Mouse (Mus musculus) heart, postnatal 0 days (tissue): ENCODE data around the gene Wfdc11. TPM values are rescaled to one million over a fixed set of nuclear protein-coding genes. Genes with fewer than 3 reads are reported as not detected.

Experiments
- ATAC-seq: fragments of 200-750 bp; cut with Nextera tagmentation; 2 replicates; pipeline ENCODE4 v1.8.0; 2017; ENCODE audit warnings: low read depth, moderate number of reproducible peaks, moderate library complexity; ENCODE audit not compliant: insufficient read depth
- DNase-seq: peaks from one replicate; pipeline ENCODE4 v3.0.0-alpha.2; 2016; ENCODE audit warnings: low spot score
- H3K27ac ChIP-seq: fragments of 300-500 bp; sonication (generic); 2 replicates; pipeline ENCODE4 v1.5.1; 2014; ENCODE audit warnings: low read depth, mild to moderate bottlenecking
- H3K27me3 ChIP-seq: fragments of 300-500 bp; sonication (generic); 2 replicates; pipeline ENCODE4 v1.6.1; 2014; ENCODE audit warnings: low read length, mixed read lengths; ENCODE audit not compliant: control insufficient read depth, insufficient read depth
- H3K36me3 ChIP-seq: fragments of 300-500 bp; sonication (generic); replicated peaks from 2 replicates; pipeline ENCODE4 v1.6.1; 2014; ENCODE audit warnings: low read length, mixed read lengths; ENCODE audit not compliant: control insufficient read depth, insufficient read depth
- H3K4me1 ChIP-seq: fragments of 300-500 bp; sonication (generic); 2 replicates; pipeline ENCODE4 v1.6.1; 2014; ENCODE audit warnings: antibody characterized with exemption; ENCODE audit not compliant: control insufficient read depth, insufficient read depth
- H3K4me2 ChIP-seq: fragments of 300-500 bp; sonication (generic); 2 replicates; pipeline ENCODE4 v1.6.1; 2014; ENCODE audit warnings: low read depth, mild to moderate bottlenecking, low read length, moderate library complexity
- H3K4me3 ChIP-seq: fragments of 300-500 bp; sonication (generic); 2 replicates; pipeline ENCODE4 v1.5.1; 2014; ENCODE audit warnings: low read depth, low read length
- H3K9ac ChIP-seq: fragments of 300-500 bp; sonication (generic); replicated peaks from 2 replicates; pipeline ENCODE4 v1.6.1; 2014; ENCODE audit warnings: low read depth, low read length, mixed read lengths
- H3K9me3 ChIP-seq: fragments of 300-500 bp; sonication (generic); replicated peaks from 2 replicates; pipeline ENCODE4 v1.6.1; 2016; ENCODE audit warnings: low read length; ENCODE audit not compliant: control insufficient read depth
- CTCF ChIP-seq: IDR thresholded peaks from 2 replicates; pipeline ENCODE4 v1.5.1; 2016; ENCODE audit warnings: antibody characterized with exemption, control low read depth, low read depth
- EP300 ChIP-seq: IDR thresholded peaks from 2 replicates; pipeline ENCODE4 v1.6.1; 2016; ENCODE audit warnings: antibody characterized with exemption, low read depth
- WGBS: fragments of 180-500 bp; shearing (Covaris S2); extraction: QIAGEN DNeasy Blood & Tissue Kit; methylation state at CpG from one replicate; pipeline ENCODE4 v1.1.7; 2014; 5-methylcytosine and 5-hydroxymethylcytosine counted together
- polyA plus RNA-seq: library from polyadenylated mRNA; unstranded; fragments of >200 nt; fragmentation: Nextera tagmentation; extraction: Ambion mirVana; gene quantifications from 2 replicates; pipeline ENCODE4 v1.2.1, GENCODE M21; 2015
- total RNA-seq: library from RNA; depleted of rRNA; stranded (reverse); fragments of >200 nt; gene quantifications from 2 replicates; pipeline ENCODE4 v1.2.3, GENCODE M21; 2014; ENCODE audit warnings: low replicate concordance

Wfdc11 gene
- total and polyA plus RNA-seq, 2 experiments from 2014 or later: not detected

DNA sequence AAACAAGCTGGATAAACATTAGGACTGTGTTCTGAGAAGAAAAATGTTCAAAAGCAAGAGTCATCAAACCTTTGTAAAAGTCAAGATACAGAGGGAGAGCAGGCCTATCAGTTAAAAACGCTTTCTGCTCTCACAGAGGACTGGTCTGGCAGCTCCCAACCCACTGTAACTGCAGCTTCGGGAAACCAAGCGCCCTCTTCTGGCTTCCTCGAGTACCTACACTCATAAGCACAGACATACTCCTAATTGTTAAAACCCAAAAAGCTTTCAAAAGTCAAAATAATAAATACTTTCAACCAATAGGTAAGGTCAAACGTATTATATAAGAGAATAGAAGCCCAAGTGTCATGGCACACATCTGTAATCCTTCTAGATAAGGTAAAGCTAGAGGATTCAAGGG lies 30.3 kb upstream of the Wfdc11 start:
- no peak for ATAC-seq
- Histone ChIP-seq H3K4me3 (no peak overlapping the region), H3K4me1 (no peaks in the 10 kb centered on the region), H3K27ac (no peak overlapping the region), H3K9ac (no peak overlapping the region), H3K36me3 (no peaks in the 10 kb centered on the region), H3K9me3 (no peaks in the 10 kb centered on the region), H3K27me3 (0 out of 2 replicates have a peak, but pooled peaks cover 3% of the 10 kb centered on the region), H3K4me2 (no peak overlapping the region)
- WGBS: 68% methylated on average over 5 of the region's 5 CpGs
- DNase-seq: no peak
- no peak for TF ChIP-seq CTCF
- no peak for TF ChIP-seq EP300

DNA sequence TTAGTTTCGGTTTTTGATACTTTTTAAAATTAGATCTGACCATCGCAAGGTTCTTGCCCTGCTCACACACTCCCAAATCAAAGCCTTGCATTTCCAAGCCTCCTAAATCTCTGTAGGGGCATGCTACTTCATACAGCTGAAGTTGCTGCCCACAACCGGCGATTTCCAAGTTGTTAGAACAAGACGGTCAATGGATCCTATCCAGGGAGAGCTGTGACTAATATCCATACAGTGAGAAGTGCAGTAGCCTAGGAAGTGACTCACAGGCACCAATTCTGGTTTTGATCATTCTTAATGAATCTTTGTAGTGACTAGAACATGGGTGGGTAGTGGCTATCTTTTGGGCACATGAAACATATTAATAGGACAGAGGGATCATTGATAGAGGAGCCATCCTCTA lies 27.9 kb upstream of the Wfdc11 start:
- ATAC-seq (no peak), DNase-seq (no peak)
- Histone ChIP-seq H3K9ac (no peak overlapping the region), H3K27ac (no peak overlapping the region), H3K4me2 (no peak overlapping the region), H3K36me3 (no peaks in the 10 kb centered on the region), H3K4me3 (no peak overlapping the region), H3K4me1 (no peaks in the 10 kb centered on the region), H3K9me3 (no peaks in the 10 kb centered on the region), H3K27me3 (0 out of 2 replicates have a peak, but pooled peaks cover 3% of the 10 kb centered on the region)
- WGBS: 77% methylated on average over 5 of the region's 5 CpGs
- TF ChIP-seq CTCF: no peak
- no peak for TF ChIP-seq EP300

DNA sequence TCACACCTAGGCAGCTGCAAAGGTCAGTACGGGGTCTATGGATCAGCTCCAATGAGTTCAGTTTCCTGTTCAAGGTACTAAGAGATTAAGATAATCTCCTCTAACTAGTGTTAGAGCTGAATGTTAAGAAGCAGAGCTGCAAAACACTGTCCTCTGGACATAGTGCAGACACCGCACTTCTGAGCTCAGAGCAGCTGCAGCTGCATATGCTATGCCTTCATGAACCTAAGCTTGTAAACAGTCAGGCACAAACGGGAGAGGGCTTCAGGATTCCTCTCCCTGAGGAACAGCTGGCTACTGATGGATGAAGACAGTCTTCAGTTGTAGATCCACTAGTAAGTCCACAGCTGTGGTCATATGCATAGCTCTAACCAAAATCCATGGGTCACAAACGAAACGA lies 27.1 kb upstream of the Wfdc11 start:
- no peaks in the 10 kb centered on the region for H3K36me3 ChIP-seq

DNA sequence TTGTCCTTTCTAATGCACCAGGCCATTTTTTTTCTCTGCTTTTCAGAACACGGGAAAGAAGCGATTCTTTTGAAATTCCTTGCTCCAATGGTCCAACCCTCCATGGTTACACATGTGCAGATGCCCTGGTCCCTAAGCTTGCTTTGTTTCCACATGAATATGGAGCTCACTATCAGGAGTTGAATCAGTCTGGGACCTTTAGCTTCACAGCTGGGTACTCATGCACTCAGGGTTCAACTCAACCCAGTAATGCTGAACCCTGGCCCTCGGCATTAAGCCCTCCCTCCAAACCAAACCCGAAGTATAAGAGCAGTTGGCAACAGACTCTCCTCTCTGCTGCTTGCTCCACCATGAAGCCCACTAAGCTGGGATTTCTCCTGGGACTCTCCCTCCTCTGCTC lies 24.3 kb upstream of the Wfdc11 start, which contains the start of gene Spint4:
Gene Spint4, plus strand, starts transcription at position 301 of the 400 bp plus-strand sequence.
- ATAC-seq (no peak), DNase-seq (no peak)
- Histone ChIP-seq H3K4me2 (no peak within 1 kb of the TSS), H3K27me3 (0 out of 2 replicates have a peak, but pooled peaks cover 3% of the 10 kb centered on the region), H3K4me3 (no peak within 1 kb of the TSS), H3K9me3 (no peaks in the 10 kb centered on the region), H3K27ac (no peak within 1 kb of the TSS), H3K36me3 (no peaks in the 10 kb centered on the region), H3K9ac (no peak within 1 kb of the TSS), H3K4me1 (no peaks in the 10 kb centered on the region)
- TF ChIP-seq CTCF (no peak), EP300 (no peak)
- 69% methylated on average over 4 of the region's 4 CpGs for WGBS

More for the DNA sequence above, 27.1 kb upstream of the Wfdc11 start:
- Histone ChIP-seq H3K9me3 (no peaks in the 10 kb centered on the region), H3K27me3 (0 out of 2 replicates have a peak, but pooled peaks cover 3% of the 10 kb centered on the region), H3K4me3 (no peak overlapping the region), H3K9ac (no peak overlapping the region), H3K4me2 (no peak overlapping the region), H3K4me1 (no peaks in the 10 kb centered on the region), H3K27ac (no peak overlapping the region)
- 65% methylated on average over 5 of the region's 5 CpGs for WGBS
- DNase-seq: no peak
- no peak for ATAC-seq
- TF ChIP-seq EP300: no peak
- no peak for TF ChIP-seq CTCF

DNA sequence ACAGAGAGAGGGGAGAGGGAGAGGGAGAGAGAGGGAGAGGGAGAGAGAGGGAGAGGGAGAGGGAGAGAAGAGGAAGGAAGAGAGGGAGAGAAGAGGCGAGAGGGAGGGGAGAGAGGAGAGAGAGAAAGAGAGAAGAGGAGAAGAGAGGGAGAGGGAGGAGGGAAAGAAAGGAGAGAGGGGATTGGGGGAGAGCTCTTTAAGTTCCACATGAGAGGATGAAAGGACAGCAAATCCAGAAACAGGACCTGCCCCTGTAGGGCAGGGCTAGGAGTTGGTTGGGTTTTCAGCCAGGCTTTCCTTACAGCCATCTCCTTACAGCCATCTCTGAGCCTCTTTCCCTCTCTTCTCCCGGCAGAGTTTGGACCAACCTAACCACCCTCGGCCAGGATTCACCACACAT lies 10.9 kb upstream of the Wfdc11 start, which contains the start of gene Wfdc13:
Gene Wfdc13, plus strand, starts transcription at position 301 of the 400 bp plus-strand sequence.
- ATAC-seq: no peak
- TF ChIP-seq CTCF (no peak), EP300 (no peak)
- Histone ChIP-seq H3K27me3 (no peaks in the 10 kb centered on the region), H3K27ac (no peak within 1 kb of the TSS), H3K4me1 (no peaks in the 10 kb centered on the region), H3K36me3 (no peaks in the 10 kb centered on the region), H3K4me2 (no peak within 1 kb of the TSS), H3K9me3 (no peaks in the 10 kb centered on the region), H3K9ac (no peak within 1 kb of the TSS), H3K4me3 (no peak within 1 kb of the TSS)
- 49% methylated on average over 3 of the region's 3 CpGs for WGBS
- no peak for DNase-seq

DNA sequence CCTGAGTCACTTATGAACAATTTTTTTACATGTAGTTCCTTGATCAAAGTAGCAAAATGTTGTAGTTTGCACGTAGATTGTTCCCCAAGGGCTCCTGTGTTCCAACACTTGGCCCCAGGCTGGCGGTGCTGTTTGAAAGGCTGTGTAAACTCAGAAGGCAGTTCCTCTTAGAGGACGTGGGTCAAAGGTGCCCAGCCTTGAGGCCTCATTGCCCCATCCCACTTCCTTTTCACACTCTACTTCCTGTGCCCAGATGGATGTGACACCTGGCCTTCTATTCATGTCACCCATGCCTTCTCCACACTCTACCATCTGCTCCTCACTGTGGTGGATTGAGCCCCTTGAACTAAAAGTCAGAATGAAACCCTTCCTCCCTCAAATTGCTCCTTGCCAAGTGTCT lies 6.0 kb upstream of the Wfdc11 start:
- DNase-seq: no peak
- no peak overlapping the region for H3K4me2 ChIP-seq
- no peaks in the 10 kb centered on the region for H3K4me1 ChIP-seq
- no peak for TF ChIP-seq EP300
- TF ChIP-seq CTCF: no peak
- H3K4me3 ChIP-seq: no peak overlapping the region
- 60% methylated on average over 3 of the region's 3 CpGs for WGBS
- ATAC-seq: no peak
- H3K9me3 ChIP-seq: peaks cover 4% of the 10 kb centered on the region; the same call in 1 of the 2 replicates
- H3K9ac ChIP-seq: no peak overlapping the region
- no peaks in the 10 kb centered on the region for H3K27me3 ChIP-seq
- H3K27ac ChIP-seq: no peak overlapping the region
- no peaks in the 10 kb centered on the region for H3K36me3 ChIP-seq
